Mouse (Mus musculus): ENCODE results near the gene Olfr1256. TPM values are rescaled to one million over a fixed set of nuclear protein-coding genes. Genes with fewer than 3 reads are reported as not detected.

The Olfr1256 gene
- polyA plus RNA-seq, 1 experiment from 2014 or later: not detected

Other genes starting within 250 kb of the Olfr1256 start
- gene Olfr1246, start 248.4 kb downstream of the Olfr1256 start, polyA plus RNA-seq (2014; fragmentation: Nextera tagmentation; extraction: Ambion mirVana): not detected in 2 replicates
- not detected in 2 replicates for gene Olfr1247, start 227.4 kb downstream of the Olfr1256 start, polyA plus RNA-seq (2014; fragmentation: Nextera tagmentation; extraction: Ambion mirVana)
- not detected in 2 replicates for gene Olfr1248, start 223.3 kb downstream of the Olfr1256 start, polyA plus RNA-seq (2014; fragmentation: Nextera tagmentation; extraction: Ambion mirVana)
- not detected in 2 replicates for gene Olfr1249, start 206.6 kb downstream of the Olfr1256 start, polyA plus RNA-seq (2014; fragmentation: Nextera tagmentation; extraction: Ambion mirVana)
- gene Olfr1250, start 180.1 kb downstream of the Olfr1256 start, polyA plus RNA-seq (2014; fragmentation: Nextera tagmentation; extraction: Ambion mirVana): not detected in 2 replicates
- gene Olfr1251, start 169.6 kb downstream of the Olfr1256 start, polyA plus RNA-seq (2014; fragmentation: Nextera tagmentation; extraction: Ambion mirVana): not detected in 2 replicates
- gene Olfr1252, start 116.5 kb downstream of the Olfr1256 start, polyA plus RNA-seq (2014; fragmentation: Nextera tagmentation; extraction: Ambion mirVana): not detected in 2 replicates
- gene Olfr1253, start 84.5 kb downstream of the Olfr1256 start, polyA plus RNA-seq (2014; fragmentation: Nextera tagmentation; extraction: Ambion mirVana): not detected in 2 replicates
- not detected in 2 replicates for gene Olfr1254, start 47.9 kb downstream of the Olfr1256 start, polyA plus RNA-seq (2014; fragmentation: Nextera tagmentation; extraction: Ambion mirVana)
- gene Olfr1255, start 29.5 kb downstream of the Olfr1256 start, polyA plus RNA-seq (2014; fragmentation: Nextera tagmentation; extraction: Ambion mirVana): not detected in 2 replicates
- gene Olfr48, start 6.7 kb upstream of the Olfr1256 start, polyA plus RNA-seq (2014; fragmentation: Nextera tagmentation; extraction: Ambion mirVana): not detected in 2 replicates
- gene Olfr1257, start 36.9 kb upstream of the Olfr1256 start, polyA plus RNA-seq (2014; fragmentation: Nextera tagmentation; extraction: Ambion mirVana): not detected in 2 replicates
- not detected in 2 replicates for gene Olfr1258, start 85.8 kb upstream of the Olfr1256 start, polyA plus RNA-seq (2014; fragmentation: Nextera tagmentation; extraction: Ambion mirVana)
- gene Olfr1259, start 107.1 kb upstream of the Olfr1256 start, polyA plus RNA-seq (2014; fragmentation: Nextera tagmentation; extraction: Ambion mirVana): not detected in 2 replicates
- not detected in 2 replicates for gene Olfr1260, start 132.8 kb upstream of the Olfr1256 start, polyA plus RNA-seq (2014; fragmentation: Nextera tagmentation; extraction: Ambion mirVana)
- gene Olfr1261, start 149.7 kb upstream of the Olfr1256 start, polyA plus RNA-seq (2014; fragmentation: Nextera tagmentation; extraction: Ambion mirVana): not detected in 2 replicates
- gene Olfr1262, start 158.6 kb upstream of the Olfr1256 start, polyA plus RNA-seq (2014; fragmentation: Nextera tagmentation; extraction: Ambion mirVana): not detected in 2 replicates
- gene Olfr1263, start 170.6 kb upstream of the Olfr1256 start, polyA plus RNA-seq (2014; fragmentation: Nextera tagmentation; extraction: Ambion mirVana): not detected in 2 replicates
- not detected in 2 replicates for gene Olfr1264, start 184.0 kb upstream of the Olfr1256 start, polyA plus RNA-seq (2014; fragmentation: Nextera tagmentation; extraction: Ambion mirVana)
- not detected in 2 replicates for gene Olfr1265, start 193.8 kb upstream of the Olfr1256 start, polyA plus RNA-seq (2014; fragmentation: Nextera tagmentation; extraction: Ambion mirVana)
- not detected in 2 replicates for gene Olfr140, start 222.0 kb upstream of the Olfr1256 start, polyA plus RNA-seq (2014; fragmentation: Nextera tagmentation; extraction: Ambion mirVana)

Data from liver, embryonic 11.5 days (tissue).